Mouse (Mus musculus): ENCODE data around the gene H2-D1.

DNA sequence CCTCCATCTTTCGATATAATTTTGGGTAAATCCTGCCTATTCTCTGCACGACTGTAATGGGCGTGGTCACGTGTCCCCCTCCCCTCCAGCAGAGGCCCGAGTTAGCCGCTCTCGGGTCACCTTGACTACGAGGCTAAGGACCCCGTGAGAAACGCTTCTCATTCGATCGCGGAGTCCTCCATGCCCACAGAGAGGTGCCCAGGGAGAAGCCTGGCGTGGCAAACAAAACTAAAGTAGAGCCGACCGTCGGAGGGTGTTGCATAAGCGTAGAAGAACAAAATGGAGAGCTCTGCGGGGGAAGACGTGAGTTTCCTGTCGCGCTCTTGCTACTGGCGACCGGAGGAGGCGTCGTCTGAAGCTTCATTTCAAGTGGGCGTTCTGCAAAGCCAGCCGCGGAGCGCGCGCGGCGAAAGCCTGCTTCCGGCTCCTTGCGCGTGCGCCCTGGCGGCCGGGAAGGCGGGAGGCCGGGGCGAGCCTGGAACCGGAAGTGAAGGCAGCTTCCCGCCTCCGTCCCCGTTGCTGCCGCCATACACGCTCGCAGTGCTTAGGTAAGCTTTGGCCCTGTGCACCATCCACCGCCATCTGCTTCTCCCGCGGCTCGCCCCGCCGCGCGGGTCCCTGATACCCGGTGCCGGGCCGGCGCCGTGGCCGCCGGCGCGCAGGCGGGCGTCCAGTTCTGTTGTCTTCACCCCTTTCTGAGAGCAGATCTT lies 21.1 kb upstream of the H2-D1 start, which contains the start of gene Ddx39b:
- TF ChIP-seq CTCF (IDR thresholded peaks at IDR 0.05; ENCODE audit: insufficient read depth, low read depth, low read length), result no peak
- TF ChIP-seq POLR2A (IDR thresholded peaks at IDR 0.05; ENCODE audit: insufficient read depth, low read depth, low read length), result peak; percentile 67
